Mouse (Mus musculus) CH12.LX (cell line): Measurements from ENCODE around the gene Lpin2. TPM values are rescaled to one million over a fixed set of nuclear protein-coding genes. Genes with fewer than 3 reads are reported as not detected.
A peak's percentile ranks its signal among the peaks of the same experiment; 100 is the strongest.

Source experiments
- DNase-seq: peaks from one replicate; pipeline ENCODE4 v3.0.0-alpha.2; 2013; ENCODE audit errors: extremely low read depth
- H3K27ac ChIP-seq: 2 replicates; pipeline ENCODE4 v1.5.1; 2012; ENCODE audit warnings: low read depth, mild to moderate bottlenecking, control low read depth, moderate library complexity; ENCODE audit not compliant: insufficient read depth
- H3K27me3 ChIP-seq: replicated peaks from 2 replicates; pipeline ENCODE3; 2012; ENCODE audit warnings: inconsistent platforms
- H3K36me3 ChIP-seq, 2 experiments: replicated peaks in 1 of 2; 2 replicates each; pipeline versions ENCODE3 to v1.6.1; 2012; ENCODE audit warnings: inconsistent platforms in 1 of 2, low read length in 1 of 2, mild to moderate bottlenecking in 1 of 2, mixed read lengths in 1 of 2, moderate library complexity in 1 of 2; ENCODE audit not compliant: control insufficient read depth in 1 of 2, insufficient read depth in 1 of 2
- H3K4me1 ChIP-seq, 2 experiments: 2 replicates each; pipeline ENCODE4 v1.6.1; 2012; ENCODE audit warnings: inconsistent platforms in 1 of 2, moderate library complexity in 1 of 2; ENCODE audit not compliant: insufficient read depth in 2 of 2, control insufficient read depth in 1 of 2
- H3K4me2 ChIP-seq: 2 replicates; pipeline ENCODE4 v1.6.1; 2012; ENCODE audit warnings: low read depth, mild to moderate bottlenecking, control low read depth; ENCODE audit not compliant: poor library complexity, insufficient read depth, severe bottlenecking
- H3K4me3 ChIP-seq, 3 experiments: fragments of 150-350 bp in 1 of 3; sonication (generic) in 1 of 3; replicated peaks in 1 of 3; 2 replicates each; pipeline versions ENCODE3 to v1.5.1; 2011 to 2012; ENCODE audit warnings: low read depth in 2 of 3, low read length in 2 of 3, mild to moderate bottlenecking in 2 of 3, moderate library complexity in 2 of 3, control low read depth in 1 of 3, improper control_type of control experiment in 1 of 3, inconsistent platforms in 1 of 3, mixed read lengths in 1 of 3; ENCODE audit not compliant: poor library complexity in 1 of 3
- H3K79me2 ChIP-seq: replicated peaks from 2 replicates; pipeline ENCODE4 v1.6.1; 2012; ENCODE audit warnings: mild to moderate bottlenecking, moderate library complexity; ENCODE audit not compliant: control insufficient read depth, poor library complexity, insufficient read depth, severe bottlenecking; ENCODE audit errors: extremely low read depth
- H3K9ac ChIP-seq: 2 replicates; pipeline ENCODE4 v1.6.1; 2012; ENCODE audit warnings: low read depth, mild to moderate bottlenecking, control low read depth, moderate library complexity; ENCODE audit not compliant: insufficient read depth
- H3K9me3 ChIP-seq: replicated peaks from 2 replicates; pipeline ENCODE3; 2012; ENCODE audit warnings: low read length, inconsistent platforms, mixed read lengths
- BHLHE40 ChIP-seq: IDR thresholded peaks from 2 replicates; pipeline ENCODE4 v1.6.1; 2011; ENCODE audit warnings: mild to moderate bottlenecking, low read depth, low read length, improper control_type of control experiment
- CHD2 ChIP-seq: IDR thresholded peaks from 2 replicates; pipeline ENCODE4 v1.6.1; 2011; ENCODE audit warnings: low read length, improper control_type of control experiment
- CTCF ChIP-seq, 2 experiments: IDR thresholded peaks in 1 of 2; conservative IDR thresholded peaks in 1 of 2; 2 replicates each; pipeline ENCODE4 v1.5.1; 2011 to 2012; ENCODE audit warnings: low read depth in 2 of 2, low read length in 2 of 2, improper control_type of control experiment in 1 of 2, inconsistent platforms in 1 of 2, mild to moderate bottlenecking in 1 of 2, moderate library complexity in 1 of 2
- E2F4 ChIP-seq: IDR thresholded peaks from 2 replicates; pipeline ENCODE4 v1.6.1; 2011; ENCODE audit warnings: low read depth, low read length, improper control_type of control experiment; ENCODE audit not compliant: insufficient replicate concordance
- ELF1 ChIP-seq: IDR thresholded peaks from 2 replicates; pipeline ENCODE4 v1.6.1; 2014; ENCODE audit warnings: low read depth, mild to moderate bottlenecking, inconsistent platforms, low read length, improper control_type of control experiment
- ETS1 ChIP-seq: conservative IDR thresholded peaks from 2 replicates; pipeline ENCODE4 v1.6.1; 2012; ENCODE audit warnings: low read depth, mild to moderate bottlenecking, inconsistent platforms, low read length, improper control_type of control experiment, moderate library complexity
- GABPA ChIP-seq: IDR thresholded peaks from 2 replicates; pipeline ENCODE4 v1.6.1; 2012; ENCODE audit warnings: low read depth, low read length, improper control_type of control experiment, inconsistent platforms; ENCODE audit not compliant: insufficient replicate concordance
- HCFC1 ChIP-seq: IDR thresholded peaks from 2 replicates; pipeline ENCODE4 v1.6.1; 2012; ENCODE audit warnings: low read depth, mild to moderate bottlenecking, inconsistent platforms, low read length, improper control_type of control experiment
- IRF4 ChIP-seq: IDR thresholded peaks from 2 replicates; pipeline ENCODE4 v1.6.1; 2014; ENCODE audit warnings: low read depth, mild to moderate bottlenecking, inconsistent platforms, low read length, improper control_type of control experiment
- JUN ChIP-seq: IDR thresholded peaks from 2 replicates; pipeline ENCODE4 v1.6.1; 2011; ENCODE audit warnings: low read depth, mild to moderate bottlenecking, low read length, improper control_type of control experiment, moderate library complexity; ENCODE audit not compliant: insufficient read depth
- JUND ChIP-seq: conservative IDR thresholded peaks from 2 replicates; pipeline ENCODE4 v1.6.1; 2011; ENCODE audit warnings: low read depth, low read length, improper control_type of control experiment
- KAT2A ChIP-seq: IDR thresholded peaks from 2 replicates; pipeline ENCODE4 v1.6.1; 2012; ENCODE audit warnings: low read length, improper control_type of control experiment, inconsistent platforms; ENCODE audit not compliant: insufficient replicate concordance
- MAFK ChIP-seq: IDR thresholded peaks from 2 replicates; pipeline ENCODE4 v1.6.1; 2011; ENCODE audit warnings: low read length, improper control_type of control experiment; ENCODE audit not compliant: insufficient replicate concordance
- MAX ChIP-seq: IDR thresholded peaks from 2 replicates; pipeline ENCODE4 v1.6.1; 2011; ENCODE audit warnings: low read length, improper control_type of control experiment
- MAZ ChIP-seq: IDR thresholded peaks from 2 replicates; pipeline ENCODE4 v1.6.1; 2012; ENCODE audit warnings: low read depth, mild to moderate bottlenecking, inconsistent platforms, low read length, improper control_type of control experiment, moderate library complexity
- MEF2A ChIP-seq: IDR thresholded peaks from 2 replicates; pipeline ENCODE4 v1.6.1; 2014; ENCODE audit warnings: low read depth, mild to moderate bottlenecking, inconsistent platforms, low read length, improper control_type of control experiment, borderline replicate concordance
- MXI1 ChIP-seq: IDR thresholded peaks from 2 replicates; pipeline ENCODE4 v1.6.1; 2011; ENCODE audit warnings: mild to moderate bottlenecking, low read depth, low read length, improper control_type of control experiment
- NELFE ChIP-seq: IDR thresholded peaks from 2 replicates; pipeline ENCODE4 v1.6.1; 2011; ENCODE audit warnings: low read depth, low read length, improper control_type of control experiment
- PAX5 ChIP-seq: IDR thresholded peaks from 2 replicates; pipeline ENCODE4 v1.6.1; 2012; ENCODE audit warnings: low read length, inconsistent platforms, mixed read lengths
- POLR2A ChIP-seq: IDR thresholded peaks from 2 replicates; pipeline ENCODE4 v1.6.1; 2011; ENCODE audit warnings: low read depth, mild to moderate bottlenecking, improper control_type of control experiment, low read length
- POLR2AphosphoS2 ChIP-seq: IDR thresholded peaks from 2 replicates; pipeline ENCODE4 v1.6.1; 2011; ENCODE audit warnings: low read depth, low read length, improper control_type of control experiment
- RAD21 ChIP-seq: IDR thresholded peaks from 2 replicates; pipeline ENCODE4 v1.6.1; 2011; ENCODE audit warnings: low read depth, mild to moderate bottlenecking, low read length, improper control_type of control experiment, moderate library complexity
- RCOR1 ChIP-seq: conservative IDR thresholded peaks from 2 replicates; pipeline ENCODE4 v1.6.1; 2012; ENCODE audit warnings: low read depth, mild to moderate bottlenecking, inconsistent platforms, low read length, improper control_type of control experiment
- SIN3A ChIP-seq: IDR thresholded peaks from 2 replicates; pipeline ENCODE4 v1.6.1; 2012; ENCODE audit warnings: low read length, improper control_type of control experiment, inconsistent platforms
- TBP ChIP-seq: conservative IDR thresholded peaks from 2 replicates; pipeline ENCODE4 v1.6.1; 2011; ENCODE audit warnings: low read depth, low read length, improper control_type of control experiment
- TCF12 ChIP-seq: IDR thresholded peaks from 2 replicates; pipeline ENCODE4 v1.6.1; 2014; ENCODE audit warnings: low read depth, mild to moderate bottlenecking, inconsistent platforms, low read length, improper control_type of control experiment
- UBTF ChIP-seq: IDR thresholded peaks from 2 replicates; pipeline ENCODE4 v1.6.1; 2012; ENCODE audit warnings: low read depth, mild to moderate bottlenecking, inconsistent platforms, low read length, improper control_type of control experiment, moderate library complexity
- USF1 ChIP-seq: IDR thresholded peaks from 2 replicates; pipeline ENCODE4 v1.6.1; 2014; ENCODE audit warnings: low read depth, mild to moderate bottlenecking, inconsistent platforms, low read length, improper control_type of control experiment
- USF2 ChIP-seq: conservative IDR thresholded peaks from 2 replicates; pipeline ENCODE4 v1.6.1; 2011; ENCODE audit warnings: low read depth, low read length, improper control_type of control experiment
- ZC3H11A ChIP-seq: IDR thresholded peaks from 2 replicates; pipeline ENCODE4 v1.6.1; 2012; ENCODE audit warnings: low read depth, mild to moderate bottlenecking, inconsistent platforms, low read length, improper control_type of control experiment
- ZKSCAN1 ChIP-seq: IDR thresholded peaks from 2 replicates; pipeline ENCODE4 v1.6.1; 2012; ENCODE audit warnings: low read depth, inconsistent platforms, low read length, improper control_type of control experiment, borderline replicate concordance
- dilution Hi-C: fragments of 300-500 bp; cut with MboI; formaldehyde crosslinking; loops from 2 replicates; pipeline ENCODE4 v1.14.3; 2020; ENCODE audit warnings: low sequenced_read_pairs; ENCODE audit not compliant: extremely low pct_unique_long_range_greater_than_20kb, extremely low pct_ligation_motif_present
- in situ Hi-C: fragments of 300-500 bp; cut with MboI; formaldehyde crosslinking; loops from 3 replicates; pipeline ENCODE4 v1.14.3; 2019; ENCODE audit warnings: low sequenced_read_pairs, low pct_ligation_motif_present, low pct_unique_long_range_greater_than_20kb, mixed read lengths
- polyA plus RNA-seq: library from polyadenylated mRNA; unstranded; fragments of >175 nt; gene quantifications from 2 replicates; pipeline ENCODE4 v1.2.1, GENCODE M21; 2012; ENCODE audit warnings: low read depth; ENCODE audit not compliant: insufficient read length
- total RNA-seq, 2 experiments: library from RNA; depleted of rRNA; stranded (reverse); fragments of 300-350 nt in 1 of 2; fragments of >200 nt in 1 of 2; gene quantifications; 2 replicates each; pipeline ENCODE4 v1.2.3; 2012 to 2014

Lpin2 gene
- total and polyA plus RNA-seq, 3 experiments = 25.4 to 31.4 (median 28.1) TPM

DNA sequence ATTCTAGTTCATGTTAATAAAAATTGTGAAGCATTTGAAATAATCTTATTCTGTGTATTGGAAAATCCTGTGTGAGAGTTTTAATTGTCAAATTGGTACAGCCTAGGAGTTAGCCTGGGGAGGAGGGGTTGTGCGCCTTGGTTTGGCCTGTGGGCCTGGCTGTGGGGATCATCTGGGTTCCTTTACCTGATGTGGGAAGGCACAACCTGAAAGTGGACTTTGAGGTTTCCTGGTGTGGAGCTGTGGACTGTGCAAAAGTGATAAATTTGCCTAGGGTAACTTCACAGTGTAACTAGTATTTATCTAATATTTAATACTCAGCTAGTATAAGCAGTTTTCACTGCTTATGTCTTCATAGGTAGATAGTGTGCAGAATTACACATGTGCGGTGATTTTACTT, 8.7 kb downstream of the Lpin2 start:
- H3K9me3 ChIP-seq = no peaks in the 10 kb centered on the region
- no peaks in the 10 kb centered on the region for H3K27me3 ChIP-seq
- TF ChIP-seq MAFK (no peak), MEF2A (0 out of 2 replicates have a peak, but pooled peaks have one; percentile 7), PAX5 (no peak)
- dilution Hi-C loops = no loop called here
- no peak overlapping the region for H3K4me3 ChIP-seq
- H3K36me3 ChIP-seq = no peaks in the 10 kb centered on the region
- no peak overlapping the region; the same call in 1 of the 2 replicates for H3K9ac ChIP-seq
- peaks cover 14 to 69% of the 10 kb centered on the region in 2 experiments for H3K4me1 ChIP-seq
- peaks cover 52% of the 10 kb centered on the region for H3K79me2 ChIP-seq
- in situ Hi-C loops = no loop called here
- H3K27ac ChIP-seq = no peak overlapping the region
- H3K4me2 ChIP-seq = peak overlapping the region; percentile 79
- DNase-seq = no peak

DNA sequence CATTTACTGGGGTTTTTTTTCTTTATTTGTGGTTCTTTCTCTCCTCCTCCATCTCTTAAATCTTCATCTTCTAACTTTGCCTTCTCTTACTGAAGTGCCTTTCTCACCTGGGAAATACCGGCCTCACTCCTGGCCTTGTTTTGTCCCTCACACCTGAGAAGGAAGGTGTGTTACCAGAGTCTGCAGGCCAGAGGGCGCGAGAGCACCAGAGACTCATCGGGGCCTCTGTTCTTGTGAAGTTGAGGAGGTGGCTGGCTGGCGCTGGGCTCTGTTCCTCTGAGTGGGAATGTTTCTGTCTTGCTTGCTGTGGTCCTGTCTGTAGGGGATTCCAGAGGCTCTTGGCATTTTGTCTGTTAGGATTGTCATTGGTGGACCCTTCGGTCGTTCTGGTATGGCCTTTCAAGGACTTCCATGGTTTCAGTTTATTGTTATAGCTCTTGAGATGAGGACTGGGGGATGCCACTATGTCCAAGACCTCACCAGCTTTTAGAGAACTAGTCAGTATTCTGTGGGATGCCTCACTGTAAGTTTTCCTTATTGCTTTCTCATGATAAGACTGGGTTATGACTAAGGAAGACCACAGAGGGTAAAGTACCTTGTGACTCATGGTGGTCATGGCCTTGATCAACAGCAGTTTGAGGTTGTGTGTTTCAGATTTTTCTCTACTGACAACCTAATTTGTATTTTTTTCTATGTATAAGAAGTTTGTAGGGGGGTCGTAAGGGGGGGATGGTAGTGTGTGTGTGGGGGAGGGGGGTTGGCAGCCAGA, 9.5 kb downstream of the Lpin2 start:
- 0 out of 2 replicates have a peak overlapping the region, but pooled peaks have one; percentile 1 for H3K4me2 ChIP-seq
- H3K9ac ChIP-seq = no peak overlapping the region
- H3K36me3 ChIP-seq = no peaks in the 10 kb centered on the region
- dilution Hi-C loops = no loop called here
- H3K27me3 ChIP-seq = no peaks in the 10 kb centered on the region
- H3K9me3 ChIP-seq = no peaks in the 10 kb centered on the region
- no peak overlapping the region for H3K27ac ChIP-seq
- H3K79me2 ChIP-seq = peaks cover 50% of the 10 kb centered on the region
- in situ Hi-C loops = no loop called here
- no peak overlapping the region for H3K4me3 ChIP-seq
- peaks cover 16 to 76% of the 10 kb centered on the region in 2 experiments for H3K4me1 ChIP-seq
- DNase-seq = peak; percentile 64
- TF ChIP-seq TCF12 (no peak), ELF1 (no peak), MEF2A (no peak), UBTF (no peak), JUND (no peak), USF1 (no peak), NELFE (no peak), IRF4 (no peak), ZKSCAN1 (no peak), GABPA (no peak), USF2 (no peak), TBP (no peak), RCOR1 (0 out of 2 replicates have a peak, but pooled peaks have one; percentile 35), JUN (no peak), MAZ (no peak), PAX5 (no peak), CTCF (conservative IDR thresholded peaks at IDR 0.05 in 1 of 2, IDR thresholded peaks at IDR 0.05 in 1 of 2; ENCODE audit: low read depth in 2 of 2, low read length in 2 of 2) (peak in 1 of 2 experiments; percentile 44; a peak in 2 of 4 replicates), POLR2A (no peak), E2F4 (no peak), ZC3H11A (no peak), RAD21 (peak; percentile 16), MXI1 (no peak), SIN3A (no peak), ETS1 (peak; percentile 74), MAX (no peak), HCFC1 (no peak), BHLHE40 (no peak), CHD2 (no peak), MAFK (no peak), POLR2AphosphoS2 (no peak), KAT2A (no peak)
